Mouse (Mus musculus): ENCODE measurements around the gene Pex14.
"Not testable (repeated sequence)": the region's sequence is repeated elsewhere in the genome, so short reads cannot be mapped to it uniquely, and the experiment has no call there.

Gene Pex14

GRCm38 (mm10) chr4:149103875-149104561 lies 4.3 kb upstream of the Pex14 start, which contains the start of gene Dffa:
Gene Dffa, plus strand, starts transcription at chr4:149104146.
- peak; percentile 87 to 93 for DNase-seq (ENCODE audit: low spot score in 2 of 2)

- no peak for DNase-seq (ENCODE audit: low spot score in 2 of 2)
Observed at GRCm38 (mm10) chr4:149101456-149101855, 1.8 kb upstream of the Pex14 start.

- DNase-seq (ENCODE audit: low spot score in 2 of 2), result not testable (repeated sequence)
Observed at GRCm38 (mm10) chr4:149100449-149100848, 773 bp upstream of the Pex14 start.

- DNase-seq (ENCODE audit: low spot score in 2 of 2), result no peak
Observed at GRCm38 (mm10) chr4:149098571-149098970, 1.1 kb downstream of the Pex14 start.

- DNase-seq (ENCODE audit: low spot score in 2 of 2), result no peak
Observed at GRCm38 (mm10) chr4:149097956-149098355, 1.7 kb downstream of the Pex14 start.

GRCm38 (mm10) chr4:149091364-149091763 lies 8.3 kb downstream of the Pex14 start:
- DNase-seq (ENCODE audit: low spot score in 2 of 2), result no peak

GRCm38 (mm10) chr4:149085381-149085780 lies 14.3 kb downstream of the Pex14 start:
- DNase-seq (ENCODE audit: low spot score in 2 of 2), result no peak

- no peak for DNase-seq (ENCODE audit: low spot score in 2 of 2)
Observed at GRCm38 (mm10) chr4:149081528-149081927, 18.1 kb downstream of the Pex14 start.

- no peak for DNase-seq (ENCODE audit: low spot score in 2 of 2)
Observed at GRCm38 (mm10) chr4:149080111-149080510, 19.6 kb downstream of the Pex14 start.

- DNase-seq (ENCODE audit: low spot score in 2 of 2), result no peak
Observed at GRCm38 (mm10) chr4:149079629-149080028, 20.0 kb downstream of the Pex14 start.

GRCm38 (mm10) chr4:149078261-149078660 lies 21.4 kb downstream of the Pex14 start:
- DNase-seq (ENCODE audit: low spot score in 2 of 2), result no peak

- DNase-seq (ENCODE audit: low spot score in 2 of 2), result peak; percentile 65 to 78
Observed at GRCm38 (mm10) chr4:149075871-149076575, 23.7 kb downstream of the Pex14 start.

- no peak for DNase-seq (ENCODE audit: low spot score in 2 of 2)
Observed at GRCm38 (mm10) chr4:149075073-149075472, 24.6 kb downstream of the Pex14 start.

- DNase-seq (ENCODE audit: low spot score in 2 of 2), result no peak
Observed at GRCm38 (mm10) chr4:149066672-149067551, 32.8 kb downstream of the Pex14 start.

GRCm38 (mm10) chr4:149064061-149064854 lies 35.4 kb downstream of the Pex14 start:
- DNase-seq (ENCODE audit: low spot score in 2 of 2), result no peak

- no peak for DNase-seq (ENCODE audit: low spot score in 2 of 2)
Observed at GRCm38 (mm10) chr4:149062406-149063318, 37.0 kb downstream of the Pex14 start.

- no peak for DNase-seq (ENCODE audit: low spot score in 2 of 2)
Observed at GRCm38 (mm10) chr4:149061432-149061718, 38.3 kb downstream of the Pex14 start.

GRCm38 (mm10) chr4:149060621-149061431 lies 38.9 kb downstream of the Pex14 start:
- no peak for DNase-seq (ENCODE audit: low spot score in 2 of 2)

GRCm38 (mm10) chr4:149059713-149060112 lies 40.0 kb downstream of the Pex14 start:
- DNase-seq (ENCODE audit: low spot score in 2 of 2), result no peak

- no peak for DNase-seq (ENCODE audit: low spot score in 2 of 2)
Observed at GRCm38 (mm10) chr4:149058298-149058697, 41.4 kb downstream of the Pex14 start.
